Mouse (Mus musculus) kidney, embryonic 16.5 days (tissue): ENCODE measurements around the gene Clstn2. TPM values are rescaled to one million over a fixed set of nuclear protein-coding genes. Genes with fewer than 3 reads are reported as not detected.
A peak's percentile ranks its signal among the peaks of the same experiment; 100 is the strongest.

ENCODE experiments used
- ATAC-seq: fragments of 200-750 bp; cut with Nextera tagmentation; 2 replicates; pipeline ENCODE4 v1.8.0; 2017; ENCODE audit warnings: moderate TSS enrichment; ENCODE audit not compliant: low FRiP score, low TSS enrichment
- H3K27ac ChIP-seq: fragments of 300-500 bp; sonication (generic); 2 replicates; pipeline ENCODE4 v1.5.1; 2014; ENCODE audit warnings: low read length
- H3K27me3 ChIP-seq: fragments of 300-500 bp; sonication (generic); 2 replicates; pipeline ENCODE4 v1.6.1; 2014; ENCODE audit warnings: low read length, control low read depth, mixed read lengths; ENCODE audit not compliant: insufficient read depth
- H3K36me3 ChIP-seq: fragments of 300-500 bp; sonication (generic); 2 replicates; pipeline ENCODE4 v1.6.1; 2014; ENCODE audit warnings: low read length, control low read depth, mixed read lengths; ENCODE audit not compliant: insufficient read depth
- H3K4me1 ChIP-seq: fragments of 300-500 bp; sonication (generic); 2 replicates; pipeline ENCODE4 v1.6.1; 2014; ENCODE audit warnings: low read length, control low read depth, mixed read lengths; ENCODE audit not compliant: insufficient read depth
- H3K4me2 ChIP-seq: fragments of 300-500 bp; sonication (generic); replicated peaks from 2 replicates; pipeline ENCODE4 v1.6.1; 2014; ENCODE audit warnings: low read depth, low read length
- H3K4me3 ChIP-seq: fragments of 300-500 bp; sonication (generic); 2 replicates; pipeline ENCODE4 v1.5.1; 2014; ENCODE audit warnings: mild to moderate bottlenecking, low read length
- H3K9ac ChIP-seq: fragments of 300-500 bp; sonication (generic); replicated peaks from 2 replicates; pipeline ENCODE4 v1.6.1; 2014; ENCODE audit warnings: low read length
- H3K9me3 ChIP-seq: fragments of 300-500 bp; sonication (generic); 2 replicates; pipeline ENCODE4 v1.6.1; 2016; ENCODE audit warnings: low read length, control low read depth
- WGBS: fragments of 180-500 bp; shearing (Covaris S2); extraction: QIAGEN DNeasy Blood & Tissue Kit; methylation state at CpG from one replicate; pipeline ENCODE4 v1.1.7; 2014; 5-methylcytosine and 5-hydroxymethylcytosine counted together
- polyA plus RNA-seq: library from polyadenylated mRNA; unstranded; fragments of >200 nt; fragmentation: Nextera tagmentation; extraction: Ambion mirVana; gene quantifications from 2 replicates; pipeline ENCODE4 v1.2.1, GENCODE M21; 2015

The Clstn2 gene
- polyA plus RNA-seq, 1 experiment from 2014 or later: 1.5 TPM

DNA sequence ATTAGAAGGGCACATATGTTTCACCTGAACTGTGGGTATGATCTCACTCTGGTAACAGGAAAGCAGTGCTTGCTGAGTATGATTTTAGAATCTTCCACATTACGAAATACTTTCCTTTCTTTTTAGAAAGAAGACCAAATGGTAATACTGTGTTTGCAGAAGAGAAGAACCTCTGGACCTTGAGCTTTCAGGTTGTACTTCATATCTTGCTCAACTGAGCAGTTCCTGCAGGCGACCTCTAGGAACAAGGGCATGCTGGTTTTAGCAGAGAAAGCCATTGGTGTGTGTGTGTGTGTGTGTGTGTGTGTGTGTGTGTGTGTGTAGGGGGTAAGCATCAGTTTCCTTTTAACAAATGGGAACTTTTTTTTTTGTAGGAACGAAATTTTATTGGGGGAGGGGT, 333.0 kb downstream of the Clstn2 start:
- Histone ChIP-seq H3K27ac (no peak overlapping the region), H3K36me3 (no peaks in the 10 kb centered on the region), H3K4me2 (no peak overlapping the region), H3K4me3 (no peak overlapping the region), H3K27me3 (no peaks in the 10 kb centered on the region), H3K4me1 (no peaks in the 10 kb centered on the region), H3K9me3 (no peaks in the 10 kb centered on the region), H3K9ac (no peak overlapping the region)
- WGBS: 86% methylated on average over 3 of the region's 3 CpGs
- ATAC-seq: no peak

DNA sequence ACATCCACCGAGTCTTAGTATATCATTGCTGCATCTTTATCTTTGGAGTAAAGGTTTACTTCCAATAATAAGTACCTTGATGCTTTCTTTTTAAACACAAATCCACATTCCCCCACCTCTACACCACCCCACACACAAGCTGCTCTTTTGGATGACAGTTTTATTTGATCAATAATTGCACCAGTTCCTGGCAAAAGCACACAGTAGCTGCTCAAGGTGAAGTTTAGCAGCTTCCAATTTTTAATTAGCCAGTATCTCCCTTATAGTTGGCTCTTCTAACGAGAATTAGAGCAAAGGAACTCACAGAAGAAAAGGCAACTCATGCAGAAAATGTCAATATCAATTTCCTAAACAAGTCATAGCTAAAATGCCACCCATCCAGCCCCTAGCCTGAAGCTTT, 334.0 kb downstream of the Clstn2 start:
- Histone ChIP-seq H3K27ac (no peak overlapping the region), H3K36me3 (no peaks in the 10 kb centered on the region), H3K9ac (no peak overlapping the region), H3K4me3 (no peak overlapping the region), H3K27me3 (no peaks in the 10 kb centered on the region), H3K4me2 (no peak overlapping the region), H3K9me3 (no peaks in the 10 kb centered on the region), H3K4me1 (no peaks in the 10 kb centered on the region)
- ATAC-seq: no peak
- WGBS: 68% methylated on average over 2 of the region's 2 CpGs

- Histone ChIP-seq H3K36me3 (no peaks in the 10 kb centered on the region), H3K9ac (no peak overlapping the region), H3K27me3 (no peaks in the 10 kb centered on the region), H3K4me1 (no peaks in the 10 kb centered on the region), H3K27ac (no peak overlapping the region), H3K4me2 (no peak overlapping the region), H3K9me3 (no peaks in the 10 kb centered on the region), H3K4me3 (no peak overlapping the region)
- ATAC-seq: no peak
- 87% methylated on average over 10 of the region's 10 CpGs for WGBS
Observed at GRCm38 (mm10) chr9:97698071-97698470, 334.9 kb downstream of the Clstn2 start.

- no peaks in the 10 kb centered on the region for H3K4me1 ChIP-seq
- H3K36me3 ChIP-seq: no peaks in the 10 kb centered on the region
- H3K27me3 ChIP-seq: no peaks in the 10 kb centered on the region
- no peak overlapping the region for H3K4me3 ChIP-seq
- H3K27ac ChIP-seq: no peak overlapping the region
- no peak overlapping the region for H3K4me2 ChIP-seq
- 0 out of 2 replicates have a peak, but pooled peaks have one; percentile 4 for ATAC-seq
- no peak overlapping the region for H3K9ac ChIP-seq
- no peaks in the 10 kb centered on the region for H3K9me3 ChIP-seq
- 68% methylated on average over 5 of the region's 5 CpGs for WGBS
Observed at GRCm38 (mm10) chr9:97696655-97697235, 336.2 kb downstream of the Clstn2 start.

DNA sequence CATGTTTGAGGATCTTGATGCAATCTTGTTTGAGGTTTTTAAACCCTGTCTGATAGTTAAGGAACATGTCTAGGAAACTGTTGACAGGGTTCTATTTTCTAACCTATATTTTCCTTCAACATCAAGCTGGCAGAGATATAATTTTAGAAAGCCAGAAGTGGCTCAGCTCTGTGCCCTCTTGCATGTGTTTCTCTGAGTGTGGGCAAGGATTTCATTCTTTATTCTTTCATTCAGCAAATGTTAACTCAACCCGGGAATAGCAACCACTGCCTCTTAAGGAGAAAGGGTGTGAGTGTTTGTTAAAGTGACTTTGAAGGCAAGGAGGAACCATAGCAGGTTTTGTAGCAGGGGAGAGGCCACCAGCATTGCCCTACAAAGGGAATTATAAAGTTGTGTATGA, 337.7 kb downstream of the Clstn2 start:
- Histone ChIP-seq H3K4me3 (no peak overlapping the region), H3K9me3 (no peaks in the 10 kb centered on the region), H3K27ac (no peak overlapping the region), H3K4me1 (no peaks in the 10 kb centered on the region), H3K27me3 (no peaks in the 10 kb centered on the region), H3K9ac (no peak overlapping the region), H3K4me2 (no peak overlapping the region), H3K36me3 (no peaks in the 10 kb centered on the region)
- no peak for ATAC-seq
- WGBS: 75% methylated on average over 1 of the region's 1 CpGs

DNA sequence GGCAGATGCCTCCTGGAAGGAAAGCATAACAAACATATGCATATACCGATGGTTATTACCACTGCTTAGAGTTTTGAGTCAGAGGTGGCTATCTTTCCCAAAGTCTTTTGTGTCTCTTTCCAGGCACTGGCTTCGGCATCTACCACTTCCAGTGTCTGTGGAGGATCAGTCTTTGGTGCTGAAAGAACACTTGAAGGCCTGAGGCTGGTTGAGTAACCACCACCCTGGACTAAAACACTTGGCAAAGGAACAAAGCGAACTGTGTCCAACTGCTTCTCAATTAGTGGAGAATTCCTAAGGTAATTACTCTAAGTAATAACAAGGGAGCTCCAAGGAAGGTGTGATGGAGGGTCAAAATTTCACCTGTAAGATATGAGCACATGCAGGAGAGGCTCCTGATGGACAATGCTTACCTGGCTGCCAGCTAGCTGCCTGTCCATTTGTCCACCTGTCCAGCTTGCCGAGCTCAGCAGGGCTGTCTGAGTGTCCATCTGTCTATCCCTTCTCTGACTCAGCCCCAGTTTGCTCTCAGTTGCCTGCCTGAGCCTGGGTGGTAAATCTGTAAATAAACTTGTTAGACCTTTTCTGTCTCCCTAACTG, 346.1 kb downstream of the Clstn2 start:
- no peaks in the 10 kb centered on the region for H3K4me1 ChIP-seq
- no peak overlapping the region for H3K9ac ChIP-seq
- H3K9me3 ChIP-seq: no peaks in the 10 kb centered on the region
- H3K36me3 ChIP-seq: no peaks in the 10 kb centered on the region
- ATAC-seq: no peak
- H3K27me3 ChIP-seq: no peaks in the 10 kb centered on the region
- H3K27ac ChIP-seq: no peak overlapping the region
- H3K4me3 ChIP-seq: no peak overlapping the region
- no peak overlapping the region for H3K4me2 ChIP-seq
- 77% methylated on average over 4 of the region's 4 CpGs for WGBS

DNA sequence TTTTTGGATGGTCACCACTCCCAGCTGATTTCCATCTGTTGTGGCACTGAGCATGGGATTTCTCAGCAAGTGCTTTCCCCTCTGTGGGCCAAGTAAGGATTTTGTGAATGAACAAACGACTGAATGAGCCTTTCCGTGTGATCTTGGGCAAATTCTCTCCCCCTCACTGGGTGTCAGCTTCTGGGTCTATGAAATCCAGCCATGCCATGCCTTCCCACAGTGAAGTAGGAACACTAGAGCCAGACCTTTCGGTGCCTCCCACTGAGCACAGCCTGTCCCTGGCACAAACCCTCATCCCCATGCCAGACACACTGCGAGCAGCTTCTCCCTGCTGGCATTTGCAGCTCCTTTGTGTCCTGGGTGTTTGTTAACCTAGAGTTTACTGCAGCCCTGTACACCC, 347.3 kb downstream of the Clstn2 start:
- Histone ChIP-seq H3K27ac (no peak overlapping the region), H3K4me3 (no peak overlapping the region), H3K4me1 (no peaks in the 10 kb centered on the region), H3K27me3 (no peaks in the 10 kb centered on the region), H3K36me3 (no peaks in the 10 kb centered on the region), H3K9ac (no peak overlapping the region), H3K4me2 (no peak overlapping the region), H3K9me3 (no peaks in the 10 kb centered on the region)
- WGBS: 66% methylated on average over 4 of the region's 4 CpGs
- ATAC-seq: no peak

GRCm38 (mm10) chr9:97679878-97680277, 353.1 kb downstream of the Clstn2 start:
- no peak overlapping the region for H3K4me2 ChIP-seq
- no peaks in the 10 kb centered on the region for H3K27me3 ChIP-seq
- H3K4me1 ChIP-seq: no peaks in the 10 kb centered on the region
- H3K4me3 ChIP-seq: no peak overlapping the region
- H3K9ac ChIP-seq: no peak overlapping the region
- no peaks in the 10 kb centered on the region for H3K9me3 ChIP-seq
- no peaks in the 10 kb centered on the region for H3K36me3 ChIP-seq
- no peak for ATAC-seq
- H3K27ac ChIP-seq: no peak overlapping the region

GRCm38 (mm10) chr9:97679106-97679505, 353.9 kb downstream of the Clstn2 start:
- no peaks in the 10 kb centered on the region for H3K4me1 ChIP-seq
- H3K9me3 ChIP-seq: no peaks in the 10 kb centered on the region
- H3K27me3 ChIP-seq: no peaks in the 10 kb centered on the region
- no peak overlapping the region for H3K9ac ChIP-seq
- no peaks in the 10 kb centered on the region for H3K36me3 ChIP-seq
- ATAC-seq: no peak
- H3K27ac ChIP-seq: no peak overlapping the region
- H3K4me3 ChIP-seq: no peak overlapping the region
- H3K4me2 ChIP-seq: no peak overlapping the region
- 66% methylated on average over 4 of the region's 4 CpGs for WGBS

GRCm38 (mm10) chr9:97677075-97677474, 355.9 kb downstream of the Clstn2 start:
- no peaks in the 10 kb centered on the region for H3K4me1 ChIP-seq
- H3K9ac ChIP-seq: no peak overlapping the region
- H3K4me3 ChIP-seq: no peak overlapping the region
- no peak overlapping the region for H3K4me2 ChIP-seq
- no peak for ATAC-seq
- 76% methylated on average over 3 of the region's 3 CpGs for WGBS
- H3K36me3 ChIP-seq: no peaks in the 10 kb centered on the region
- no peaks in the 10 kb centered on the region for H3K27me3 ChIP-seq
- H3K9me3 ChIP-seq: no peaks in the 10 kb centered on the region
- H3K27ac ChIP-seq: no peak overlapping the region
